16 mouse cellular contexts compared by ENCODE assay signal in the genomic region with DNA sequence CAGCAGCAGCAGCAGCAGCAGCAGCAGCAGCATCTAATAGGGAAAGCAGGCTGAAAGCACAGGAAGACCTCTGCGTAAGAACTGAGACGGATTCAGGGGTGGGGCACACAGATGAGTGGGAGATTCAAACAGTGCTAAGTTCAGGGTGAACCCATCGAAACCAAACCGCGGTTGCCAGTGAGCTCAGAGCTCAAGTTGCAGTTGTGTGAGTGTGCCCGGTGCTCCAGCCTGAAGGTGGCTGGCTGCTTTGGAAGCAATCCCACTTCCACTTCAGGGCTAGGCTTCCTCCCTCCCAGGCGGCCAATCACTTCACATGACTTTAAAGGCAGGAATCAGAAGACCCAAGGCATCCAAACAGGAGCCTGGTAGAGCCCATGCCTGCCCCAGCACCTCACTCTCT. TPM values are rescaled to one million over a fixed set of nuclear protein-coding genes. Genes with fewer than 3 reads are reported as not detected.
DNase-seq lines count a peak whose midpoint lies in the region; ATAC-seq and TF ChIP-seq lines count a peak whose summit lies in the region.
"Had no signal": no experiment of that assay in that cellular context is flagged by ENCODE, and none has a peak within 500 bp of the region (broad histone marks: within the 10 kb centered on the region; RNA-seq: fewer than 3 reads in every experiment).

No protein-coding gene starts in this region.

- ATAC-seq in lung, embryonic 14.5 days (ENCODE audit: insufficient read depth): no peak
- ATAC-seq: forebrain, embryonic 15.5 days had no signal

- H3K4me3 ChIP-seq in lung, embryonic 14.5 days (ENCODE audit: low read depth, low read length): no peak overlapping the region
- no peak overlapping the region for H3K4me3 ChIP-seq in cerebellum, adult 2 months (replicated peaks; ENCODE audit: insufficient read depth, low read depth, low read length)
- H3K4me3 ChIP-seq: forebrain, embryonic 15.5 days; hindbrain, embryonic 10.5 days; midbrain, embryonic 10.5 days; neural tube, embryonic 12.5 days had no signal

- no peaks in the 10 kb centered on the region for H3K36me3 ChIP-seq in lung, embryonic 14.5 days (ENCODE audit: insufficient read depth)
- H3K36me3 ChIP-seq: forebrain, embryonic 15.5 days; hindbrain, embryonic 10.5 days; midbrain, embryonic 10.5 days; neural tube, embryonic 12.5 days had no signal

- intact Hi-C loops in heart, postnatal 14 days (cut with DNase I): no loop called here

- no peak overlapping the region for H3K27ac ChIP-seq in lung, embryonic 14.5 days (ENCODE audit: low read depth)
- no peak overlapping the region for H3K27ac ChIP-seq in cerebellum, adult 2 months (ENCODE audit: insufficient read depth, low read length)
- H3K27ac ChIP-seq: forebrain, embryonic 15.5 days; hindbrain, embryonic 10.5 days; midbrain, embryonic 10.5 days; neural tube, embryonic 12.5 days had no signal

- H3K4me2 ChIP-seq in lung, embryonic 14.5 days: no peak overlapping the region
- H3K4me2 ChIP-seq: forebrain, embryonic 15.5 days; neural tube, embryonic 12.5 days had no signal

- 18% methylated on average over 7 of the region's 7 CpGs for WGBS in lung, embryonic 14.5 days
- WGBS in cerebellum, adult 2 months: 65% methylated on average over 7 of the region's 7 CpGs

- DNase-seq in gastrocnemius, adult 18-20 months (ENCODE audit: low spot score): peak; percentile 59
- DNase-seq in gastrocnemius, postnatal 4 days (ENCODE audit: low spot score in 2 of 2): no peak
- DNase-seq in lung, embryonic 14.5 days: peak; percentile 31
- no peak for DNase-seq in lung, postnatal 14 days
- DNase-seq in heart, postnatal 14 days: peak; percentile 12 to 55
- DNase-seq in cerebellum, adult 2 months: no peak
- no peak for DNase-seq in adrenal gland, postnatal 10 days
- no peak for DNase-seq in embryo, embryonic 10.5 days (ENCODE audit: low spot score)
- DNase-seq: adrenal gland, postnatal 25 days; cerebellum, adult 18-20 months; layer of hippocampus, postnatal 36 days; right cerebral cortex, postnatal 4 days had no signal

- TF ChIP-seq CTCF in lung, embryonic 14.5 days (IDR thresholded peaks at IDR 0.05; ENCODE audit: low read depth): no peak
- no peak for TF ChIP-seq CTCF in cerebellum, adult 2 months (IDR thresholded peaks at IDR 0.05; ENCODE audit: borderline replicate concordance, insufficient read depth, low read depth, low read length)

- H3K9me3 ChIP-seq in lung, embryonic 14.5 days (ENCODE audit: low read depth, low read length): no peaks in the 10 kb centered on the region
- H3K9me3 ChIP-seq: forebrain, embryonic 15.5 days; hindbrain, embryonic 10.5 days; midbrain, embryonic 10.5 days; neural tube, embryonic 12.5 days had no signal

- no peak for TF ChIP-seq POLR2A in cerebellum, adult 2 months (IDR thresholded peaks at IDR 0.05; ENCODE audit: borderline replicate concordance, insufficient read depth, low read length)

- H3K27me3 ChIP-seq in lung, embryonic 14.5 days (ENCODE audit: insufficient read depth, low read length): no peaks in the 10 kb centered on the region
- no peaks in the 10 kb centered on the region for H3K27me3 ChIP-seq in cerebellum, adult 2 months (ENCODE audit: control insufficient read depth, insufficient read depth, low read length)
- H3K27me3 ChIP-seq: forebrain, embryonic 15.5 days; neural tube, embryonic 12.5 days had no signal

- H3K9ac ChIP-seq in lung, embryonic 14.5 days: no peak overlapping the region
- H3K9ac ChIP-seq: forebrain, embryonic 15.5 days; neural tube, embryonic 12.5 days had no signal

- H3K4me1 ChIP-seq in lung, embryonic 14.5 days (ENCODE audit: insufficient read depth): no peaks in the 10 kb centered on the region
- H3K4me1 ChIP-seq in cerebellum, adult 2 months (ENCODE audit: control insufficient read depth, insufficient read depth, low read length): no peaks in the 10 kb centered on the region
- H3K4me1 ChIP-seq: hindbrain, embryonic 10.5 days; midbrain, embryonic 10.5 days; neural tube, embryonic 12.5 days had no signal

RNA-seq across cellular contexts. Expression of a gene that starts 44.0 kb away (rescaled TPM):
- 10 to 100 TPM; 13.4 to 18.4 TPM for total RNA-seq in gastrocnemius, adult 18-20 months (2021)
- total RNA-seq in gastrocnemius, postnatal 4 days (2021): 10 to 100 TPM; 38.1 to 38.7 TPM
- polyA plus RNA-seq in lung, embryonic 14.5 days (2014; fragmentation: Nextera tagmentation; extraction: Ambion mirVana): 27.8 and 28.9 TPM in 2 replicates
- 10 to 100 TPM; 24.4 to 25.8 TPM for total RNA-seq in heart, postnatal 14 days (2021)
- polyA plus RNA-seq in cerebellum, adult 2 months (2012; rRNA removed): 12.2 and 12.9 TPM in 2 replicates
- 10 to 100 TPM; 21.1 to 23.3 TPM for total RNA-seq in adrenal gland, postnatal 10 days (2021)

Comparison
In these comparisons a context has a peak if more than half of its experiments do, and no peak if none do; other contexts are left out.
1. DNase-seq: peak in gastrocnemius, adult 18-20 months (single experiment), lung, embryonic 14.5 days (single experiment) and heart, postnatal 14 days (2 of 2); none in gastrocnemius, postnatal 4 days (0 of 2), lung, postnatal 14 days (single experiment), cerebellum, adult 2 months (0 of 2), adrenal gland, postnatal 10 days (single experiment) and embryo, embryonic 10.5 days (single experiment).